Mouse (Mus musculus) kidney, postnatal 0 days (tissue): ENCODE measurements around the gene Sipa1l1. TPM values are rescaled to one million over a fixed set of nuclear protein-coding genes. Genes with fewer than 3 reads are reported as not detected.

Experiments
- ATAC-seq: fragments of 200-750 bp; cut with Nextera tagmentation; replicated peaks from 2 replicates; pipeline ENCODE4 v1.8.0; 2017; ENCODE audit warnings: low read depth, moderate number of reproducible peaks, moderate TSS enrichment, moderate library complexity; ENCODE audit not compliant: low FRiP score
- DNase-seq: peaks from one replicate; pipeline ENCODE4 v3.0.0-alpha.2; 2016; ENCODE audit warnings: low spot score
- H3K27ac ChIP-seq: fragments of 300-500 bp; sonication (generic); 2 replicates; pipeline ENCODE4 v1.5.1; 2014; ENCODE audit warnings: mild to moderate bottlenecking
- H3K27me3 ChIP-seq: fragments of 300-500 bp; sonication (generic); 2 replicates; pipeline ENCODE4 v1.6.1; 2014; ENCODE audit warnings: low read length, mixed read lengths; ENCODE audit not compliant: insufficient read depth
- H3K36me3 ChIP-seq: fragments of 300-500 bp; sonication (generic); 2 replicates; pipeline ENCODE4 v1.6.1; 2014; ENCODE audit warnings: low read length, mixed read lengths; ENCODE audit not compliant: insufficient read depth
- H3K4me1 ChIP-seq: fragments of 300-500 bp; sonication (generic); replicated peaks from 2 replicates; pipeline ENCODE4 v1.6.1; 2014; ENCODE audit warnings: antibody characterized with exemption, low read length, mixed read lengths; ENCODE audit not compliant: insufficient read depth
- H3K4me2 ChIP-seq: fragments of 300-500 bp; sonication (generic); 2 replicates; pipeline ENCODE4 v1.6.1; 2014; ENCODE audit warnings: mild to moderate bottlenecking, low read length, moderate library complexity, mixed read lengths
- H3K4me3 ChIP-seq: fragments of 300-500 bp; sonication (generic); replicated peaks from 2 replicates; pipeline ENCODE4 v1.5.1; 2014; ENCODE audit warnings: low read depth, low read length
- H3K9ac ChIP-seq: fragments of 300-500 bp; sonication (generic); 2 replicates; pipeline ENCODE4 v1.6.1; 2014; ENCODE audit warnings: low read depth, low read length
- H3K9me3 ChIP-seq: fragments of 300-500 bp; sonication (generic); replicated peaks from 2 replicates; pipeline ENCODE4 v1.6.1; 2016; ENCODE audit warnings: low read length, inconsistent platforms, mixed read lengths
- CTCF ChIP-seq: IDR thresholded peaks from 2 replicates; pipeline ENCODE4 v1.5.1; 2016; ENCODE audit warnings: antibody characterized with exemption, low read depth, mild to moderate bottlenecking, moderate library complexity
- WGBS: fragments of 180-500 bp; shearing (Covaris S2); extraction: QIAGEN DNeasy Blood & Tissue Kit; methylation state at CpG from one replicate; pipeline ENCODE4 v1.1.7; 2014; 5-methylcytosine and 5-hydroxymethylcytosine counted together
- polyA plus RNA-seq: library from polyadenylated mRNA; unstranded; fragments of >200 nt; fragmentation: Nextera tagmentation; extraction: Ambion mirVana; gene quantifications from 2 replicates; pipeline ENCODE4 v1.2.1, GENCODE M21; 2015

The Sipa1l1 gene
- polyA plus RNA-seq, 1 experiment from 2014 or later = 17.3 TPM

DNA sequence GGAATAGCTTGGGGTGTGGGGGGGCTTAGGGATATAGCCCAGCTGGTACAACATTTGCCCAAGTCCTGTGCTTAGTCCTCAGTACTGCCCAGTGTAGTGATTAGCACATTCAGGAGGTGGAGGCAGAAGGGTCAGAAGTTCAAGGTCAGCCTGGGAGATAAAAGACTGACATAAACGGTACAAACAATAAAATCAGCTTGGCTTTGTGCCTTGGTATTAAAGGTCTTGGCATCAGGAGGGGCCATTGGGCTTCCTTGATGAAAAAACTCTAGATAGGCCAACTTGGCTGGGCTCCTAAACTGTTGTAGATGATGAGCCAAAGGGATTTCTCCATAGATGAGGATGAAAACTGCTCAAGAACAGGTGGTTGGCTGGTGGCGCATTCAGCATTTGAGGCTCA is 283.3 kb downstream of the Sipa1l1 start:
- H3K36me3 ChIP-seq = 0 out of 2 replicates have a peak, but pooled peaks cover 12% of the 10 kb centered on the region
- no peak for TF ChIP-seq CTCF

DNA sequence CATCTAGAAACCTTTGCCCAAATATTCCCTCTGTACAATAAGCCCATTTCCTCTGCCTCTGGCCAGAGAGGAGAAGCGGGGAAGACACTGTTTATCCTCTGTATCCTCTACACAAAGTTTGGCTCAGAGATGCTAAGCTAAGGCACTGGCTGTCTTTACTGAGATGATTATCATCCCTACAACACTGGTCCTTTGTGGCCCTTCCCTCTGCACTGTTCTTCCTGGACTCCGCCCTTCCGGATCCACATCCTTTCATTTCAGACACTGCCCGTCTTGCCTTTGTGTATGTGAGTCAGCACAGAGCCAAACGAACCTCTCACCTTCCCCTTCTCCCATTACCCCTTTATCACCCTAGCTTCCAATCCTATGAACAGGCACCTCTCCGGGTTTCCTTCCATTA is 285.3 kb downstream of the Sipa1l1 start:
- DNase-seq (no peak), ATAC-seq (no peak)

More for the DNA sequence above, 283.3 kb downstream of the Sipa1l1 start:
- Histone ChIP-seq H3K4me2 (no peak overlapping the region), H3K4me1 (no peaks in the 10 kb centered on the region), H3K9me3 (no peaks in the 10 kb centered on the region), H3K27me3 (no peaks in the 10 kb centered on the region), H3K27ac (no peak overlapping the region), H3K4me3 (no peak overlapping the region), H3K9ac (no peak overlapping the region)
- ATAC-seq (no peak), DNase-seq (no peak)
- WGBS = 78% methylated on average over 2 of the region's 2 CpGs

DNA sequence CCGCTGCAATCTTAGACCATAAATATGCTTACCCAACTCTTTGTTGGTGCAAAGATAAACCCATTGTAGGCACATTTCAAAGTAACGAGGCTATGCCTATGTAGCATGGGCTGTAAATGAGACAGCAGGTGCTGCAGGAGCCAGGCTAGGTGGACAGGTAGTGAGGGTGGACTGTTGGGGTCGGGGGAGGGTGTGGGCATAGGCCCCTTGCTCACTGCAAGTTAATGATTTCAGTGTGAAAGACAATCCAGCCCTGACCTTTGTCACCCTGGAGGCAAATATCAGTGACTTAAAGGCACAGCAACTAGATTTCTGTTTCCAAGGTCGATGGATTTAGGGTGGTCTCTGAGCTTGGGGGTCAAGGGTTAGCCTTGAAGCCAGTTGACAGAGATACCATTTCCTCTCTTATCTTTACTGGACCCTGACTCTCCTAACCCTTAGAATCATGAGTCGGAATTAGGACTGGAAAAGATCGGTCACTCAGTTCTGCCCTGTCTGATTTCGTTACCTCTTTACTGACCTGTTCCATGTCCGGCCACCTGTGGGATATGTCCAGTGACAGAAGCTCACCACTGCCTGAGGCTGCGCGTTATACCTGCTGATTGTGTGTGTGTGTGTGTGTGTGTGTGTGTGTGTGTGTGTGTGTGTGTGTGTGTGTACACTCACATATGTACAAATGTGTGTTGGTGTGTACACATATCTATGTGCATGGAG is 286.7 kb downstream of the Sipa1l1 start:
- Histone ChIP-seq H3K27ac (no peak overlapping the region), H3K4me3 (no peak overlapping the region), H3K36me3 (no peaks in the 10 kb centered on the region), H3K4me1 (no peaks in the 10 kb centered on the region), H3K9me3 (no peaks in the 10 kb centered on the region), H3K4me2 (no peak overlapping the region), H3K27me3 (no peaks in the 10 kb centered on the region), H3K9ac (no peak overlapping the region)
- no peak for TF ChIP-seq CTCF
- no peak for DNase-seq
- 56% methylated on average over 10 of the region's 10 CpGs for WGBS
- ATAC-seq = peak; percentile 50; the same call in 1 of the 2 replicates

More for the DNA sequence above, 285.3 kb downstream of the Sipa1l1 start:
- H3K27ac ChIP-seq = no peak overlapping the region
- H3K9ac ChIP-seq = no peak overlapping the region
- no peaks in the 10 kb centered on the region for H3K9me3 ChIP-seq
- no peak overlapping the region for H3K4me2 ChIP-seq
- 0 out of 2 replicates have a peak, but pooled peaks cover under 1% of the 10 kb centered on the region for H3K36me3 ChIP-seq
- WGBS = 74% methylated on average over 6 of the region's 6 CpGs
- no peak overlapping the region for H3K4me3 ChIP-seq
- no peaks in the 10 kb centered on the region for H3K4me1 ChIP-seq
- TF ChIP-seq CTCF = no peak
- no peaks in the 10 kb centered on the region for H3K27me3 ChIP-seq

- TF ChIP-seq CTCF = no peak
- H3K4me3 ChIP-seq = no peak overlapping the region
- H3K9me3 ChIP-seq = no peaks in the 10 kb centered on the region
- no peak overlapping the region for H3K4me2 ChIP-seq
- no peaks in the 10 kb centered on the region for H3K27me3 ChIP-seq
- no peaks in the 10 kb centered on the region for H3K4me1 ChIP-seq
- no peak overlapping the region for H3K9ac ChIP-seq
- no peak for DNase-seq
- WGBS = 54% methylated on average over 1 of the region's 1 CpGs
- no peak overlapping the region for H3K27ac ChIP-seq
- no peaks in the 10 kb centered on the region for H3K36me3 ChIP-seq
- ATAC-seq = no peak
Observed at GRCm38 (mm10) chr12:82456414-82456805, 287.3 kb downstream of the Sipa1l1 start.

DNA sequence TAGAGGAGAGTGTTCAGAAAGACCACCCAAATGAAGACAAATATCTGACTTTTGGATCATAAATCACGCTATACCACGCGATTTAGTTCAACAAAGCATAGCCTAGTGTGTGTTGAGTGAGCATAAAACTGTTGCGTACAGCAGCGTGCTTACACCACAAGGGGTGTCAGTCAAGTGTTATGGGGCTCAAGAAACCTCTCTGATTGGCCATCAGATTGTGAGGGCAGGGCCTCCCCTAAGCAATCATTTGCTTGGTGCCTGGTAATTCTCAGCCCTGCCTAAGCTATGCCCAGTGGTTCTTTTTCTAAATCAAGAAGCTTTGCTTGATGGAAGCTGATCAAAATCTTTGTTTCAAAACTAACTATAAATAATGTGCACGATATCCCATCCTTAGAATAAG is 288.5 kb downstream of the Sipa1l1 start:
- no peak overlapping the region for H3K27ac ChIP-seq
- H3K9ac ChIP-seq = no peak overlapping the region
- ATAC-seq (no peak), DNase-seq (no peak)
- WGBS = 78% methylated on average over 6 of the region's 6 CpGs
- H3K4me3 ChIP-seq = no peak overlapping the region
- H3K4me2 ChIP-seq = no peak overlapping the region
- no peaks in the 10 kb centered on the region for H3K4me1 ChIP-seq
- H3K27me3 ChIP-seq = no peaks in the 10 kb centered on the region
- TF ChIP-seq CTCF = 0 out of 2 replicates have a peak, but pooled peaks have one; percentile 2
- H3K9me3 ChIP-seq = no peaks in the 10 kb centered on the region
- no peaks in the 10 kb centered on the region for H3K36me3 ChIP-seq

DNA sequence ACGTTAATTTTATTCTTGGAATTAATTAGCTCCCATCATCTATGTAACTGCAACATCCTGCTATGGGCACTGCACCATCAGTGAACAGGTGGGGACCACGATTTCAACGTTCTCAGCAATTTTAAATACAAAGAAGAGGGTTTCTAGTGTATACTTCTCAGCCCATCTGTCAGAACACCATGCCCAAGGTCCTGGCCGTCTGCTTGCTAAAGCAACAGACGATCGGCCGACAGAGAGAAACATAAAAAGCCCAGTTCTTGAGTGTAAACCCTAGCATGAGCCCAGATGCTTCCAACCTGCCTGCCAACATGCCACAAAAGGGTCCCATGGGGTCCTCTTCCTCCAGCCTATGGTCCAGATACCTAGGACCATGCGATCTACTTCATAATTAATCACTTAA is 288.9 kb downstream of the Sipa1l1 start:
- ATAC-seq (no peak), DNase-seq (no peak)
- H3K9me3 ChIP-seq = no peaks in the 10 kb centered on the region
- no peak overlapping the region for H3K27ac ChIP-seq
- WGBS = 93% methylated on average over 8 of the region's 8 CpGs
- TF ChIP-seq CTCF = no peak
- no peaks in the 10 kb centered on the region for H3K27me3 ChIP-seq
- H3K36me3 ChIP-seq = no peaks in the 10 kb centered on the region
- H3K4me3 ChIP-seq = no peak overlapping the region
- no peaks in the 10 kb centered on the region for H3K4me1 ChIP-seq
- H3K9ac ChIP-seq = no peak overlapping the region
- H3K4me2 ChIP-seq = no peak overlapping the region

- H3K4me1 ChIP-seq = peaks cover 5% of the 10 kb centered on the region; the same call in 1 of the 2 replicates
- H3K4me2 ChIP-seq = no peak overlapping the region
- H3K27ac ChIP-seq = no peak overlapping the region
- no peak overlapping the region for H3K9ac ChIP-seq
- WGBS = 66% methylated on average over 5 of the region's 5 CpGs
- TF ChIP-seq CTCF = no peak
- no peaks in the 10 kb centered on the region for H3K9me3 ChIP-seq
- ATAC-seq (no peak), DNase-seq (no peak)
- H3K27me3 ChIP-seq = no peaks in the 10 kb centered on the region
- H3K4me3 ChIP-seq = no peak overlapping the region
- no peaks in the 10 kb centered on the region for H3K36me3 ChIP-seq
Observed at GRCm38 (mm10) chr12:82467234-82467633, 298.1 kb downstream of the Sipa1l1 start.
